ENCODE assay signal across 25 mouse cellular contexts in genomic region chr2:29120969-29121368, GRCm38 (mm10). TPM values are rescaled to one million over a fixed set of nuclear protein-coding genes. Genes with fewer than 3 reads are reported as not detected.
DNase-seq lines count a peak whose midpoint lies in the region; ATAC-seq and TF ChIP-seq lines count a peak whose summit lies in the region.
"Had no signal": no experiment of that assay in that cellular context is flagged by ENCODE, and none has a peak within 500 bp of the region (broad histone marks: within the 10 kb centered on the region; RNA-seq: fewer than 3 reads in every experiment).

No protein-coding gene starts in this region.

- H3K9me3 ChIP-seq in ES-Bruce4 (replicated peaks; ENCODE audit: control insufficient read depth, insufficient read depth, low read length, poor library complexity, severe bottlenecking) (no peaks in the 10 kb centered on the region), ES-E14 (ENCODE audit: control insufficient read depth, insufficient read depth, low read depth, low read length) (no peaks in the 10 kb centered on the region)
- no peaks in the 10 kb centered on the region for H3K9me3 ChIP-seq in intestine, embryonic 16.5 days (ENCODE audit: control insufficient read depth, low read length)
- no peaks in the 10 kb centered on the region for H3K9me3 ChIP-seq in stomach, postnatal 0 days (ENCODE audit: control insufficient read depth, low read length)
- H3K9me3 ChIP-seq: forebrain, embryonic 10.5 days; forebrain, embryonic 13.5 days; heart, embryonic 10.5 days; heart, embryonic 13.5 days; hindbrain, embryonic 12.5 days; hindbrain, embryonic 15.5 days had no signal

- H3K4me3 ChIP-seq in ES-Bruce4 (ENCODE audit: low read depth, low read length) (no peak overlapping the region), ES-E14 (ENCODE audit: insufficient read depth in 1 of 2, low read depth in 1 of 2, low read length in 2 of 2, poor library complexity in 1 of 2, severe bottlenecking in 1 of 2) (no peak overlapping the region)
- H3K4me3 ChIP-seq in intestine, embryonic 16.5 days (ENCODE audit: low read length) = no peak overlapping the region
- H3K4me3 ChIP-seq in stomach, postnatal 0 days (ENCODE audit: low read depth, low read length) = no peak overlapping the region
- H3K4me3 ChIP-seq: forebrain, embryonic 10.5 days; forebrain, embryonic 13.5 days; heart, adult 2 months; heart, embryonic 10.5 days; heart, embryonic 13.5 days; hindbrain, embryonic 12.5 days; hindbrain, embryonic 15.5 days had no signal

- H3K36me3 ChIP-seq in ES-Bruce4 (ENCODE audit: control insufficient read depth, insufficient read depth, low read length, poor library complexity, severe bottlenecking) (no peaks in the 10 kb centered on the region), ES-E14 (ENCODE audit: control insufficient read depth, insufficient read depth, low read length, poor library complexity, severe bottlenecking) (peaks cover 3% of the 10 kb centered on the region; the same call in 1 of the 2 replicates)
- H3K36me3 ChIP-seq in intestine, embryonic 16.5 days (ENCODE audit: control insufficient read depth, insufficient read depth, low read length) = no peaks in the 10 kb centered on the region
- no peaks in the 10 kb centered on the region for H3K36me3 ChIP-seq in stomach, postnatal 0 days (ENCODE audit: control insufficient read depth, insufficient read depth, low read length)
- H3K36me3 ChIP-seq: forebrain, embryonic 10.5 days; heart, embryonic 10.5 days; heart, embryonic 13.5 days; hindbrain, embryonic 12.5 days; hindbrain, embryonic 15.5 days had no signal

- H3K27me3 ChIP-seq in ES-Bruce4 (ENCODE audit: control insufficient read depth, insufficient read depth, low read length, poor library complexity, severe bottlenecking) = no peaks in the 10 kb centered on the region
- no peaks in the 10 kb centered on the region for H3K27me3 ChIP-seq in intestine, embryonic 16.5 days (replicated peaks; ENCODE audit: control insufficient read depth, insufficient read depth, low read length)
- H3K27me3 ChIP-seq in stomach, postnatal 0 days (ENCODE audit: control insufficient read depth, insufficient read depth, low read length) = no peaks in the 10 kb centered on the region
- H3K27me3 ChIP-seq: forebrain, embryonic 13.5 days; hindbrain, embryonic 12.5 days; hindbrain, embryonic 15.5 days; Patski had no signal

- in situ Hi-C loops in ES-E14 (cut with MboI; ENCODE audit: low sequenced_read_pairs in 2 of 2, unreplicated experiment in 2 of 2) = no loop called here

- TF ChIP-seq POLR2A in ES-Bruce4 (IDR thresholded peaks at IDR 0.05; ENCODE audit: insufficient read depth, low read length) = no peak

- peak; percentile 94 for TF ChIP-seq EP300 in ES-Bruce4 (IDR thresholded peaks at IDR 0.05; ENCODE audit: insufficient read depth, low read depth, low read length)
- TF ChIP-seq EP300 in stomach, postnatal 0 days (optimal IDR thresholded peaks at IDR 0.05) = no peak

- intact Hi-C loops in left cerebral cortex, postnatal 36 days (cut with DNase I) = no loop called here

- H3K9ac ChIP-seq in ES-Bruce4 (ENCODE audit: low read depth, poor library complexity, severe bottlenecking) (no peak overlapping the region), ES-E14 (ENCODE audit: insufficient read depth, low read depth, low read length, poor library complexity, severe bottlenecking) (no peak overlapping the region)
- no peak overlapping the region for H3K9ac ChIP-seq in intestine, embryonic 16.5 days (ENCODE audit: low read depth, low read length)
- no peak overlapping the region for H3K9ac ChIP-seq in stomach, postnatal 0 days (ENCODE audit: low read length)
- H3K9ac ChIP-seq: forebrain, embryonic 13.5 days; heart, embryonic 13.5 days; hindbrain, embryonic 12.5 days; hindbrain, embryonic 15.5 days had no signal

- DNase-seq in ES-E14 (ENCODE audit: low read depth, low spot score) = no peak
- DNase-seq in WW6 (ENCODE audit: low read depth, low spot score) = peak; percentile 47
- no peak for DNase-seq in left cerebral cortex, postnatal 36 days (ENCODE audit: low spot score in 2 of 2)
- no peak for DNase-seq in stomach, postnatal 0 days (ENCODE audit: low spot score)
- DNase-seq: adrenal gland, postnatal 10 days; adrenal gland, postnatal 36 days; cerebellum, adult 18-20 months; cerebellum, adult 9-10 months; cerebellum, postnatal 14 days; gastrocnemius, postnatal 10 days; gastrocnemius, postnatal 36 days; heart, adult 2 months; heart, postnatal 14 days; heart, postnatal 4 days had no signal

- H3K27ac ChIP-seq in ES-Bruce4 (ENCODE audit: insufficient read depth, low read length) (peak overlapping the region; percentile 74), ES-E14 (ENCODE audit: insufficient read depth, low read depth, low read length, poor library complexity, severe bottlenecking) (peak overlapping the region; percentile 67; the same call in 1 of the 2 replicates)
- H3K27ac ChIP-seq in intestine, embryonic 16.5 days (ENCODE audit: low read length) = no peak overlapping the region
- no peak overlapping the region for H3K27ac ChIP-seq in stomach, postnatal 0 days (replicated peaks)
- H3K27ac ChIP-seq: forebrain, embryonic 10.5 days; forebrain, embryonic 13.5 days; heart, adult 2 months; heart, embryonic 10.5 days; heart, embryonic 13.5 days; hindbrain, embryonic 12.5 days; hindbrain, embryonic 15.5 days had no signal

- TF ChIP-seq CTCF in ES-Bruce4 (IDR thresholded peaks at IDR 0.05; ENCODE audit: low read depth, low read length) = no peak
- TF ChIP-seq CTCF in stomach, postnatal 0 days (IDR thresholded peaks at IDR 0.05; ENCODE audit: low read depth) = no peak

- no peak for ATAC-seq in intestine, embryonic 16.5 days
- no peak for ATAC-seq in stomach, postnatal 0 days (ENCODE audit: low FRiP score, low TSS enrichment)
- ATAC-seq: CD4-positive, CD25-positive, alpha-beta regulatory T cell, adult 4 months; forebrain, embryonic 13.5 days; forebrain, embryonic 16.5 days; Patski had no signal

- H3K4me2 ChIP-seq in intestine, embryonic 16.5 days (ENCODE audit: low read depth, low read length) = no peak overlapping the region
- no peak overlapping the region for H3K4me2 ChIP-seq in stomach, postnatal 0 days (replicated peaks; ENCODE audit: low read depth)
- H3K4me2 ChIP-seq: forebrain, embryonic 13.5 days; heart, embryonic 13.5 days; hindbrain, embryonic 12.5 days; hindbrain, embryonic 15.5 days had no signal

- H3K4me1 ChIP-seq in ES-Bruce4 (ENCODE audit: control insufficient read depth, insufficient read depth, low read length) (peaks cover 5% of the 10 kb centered on the region), ES-E14 (ENCODE audit: control insufficient read depth in 2 of 2, insufficient read depth in 2 of 2, low read length in 2 of 2, poor library complexity in 1 of 2) (peaks cover 5 to 19% of the 10 kb centered on the region in 2 experiments)
- H3K4me1 ChIP-seq in intestine, embryonic 16.5 days (ENCODE audit: control insufficient read depth, insufficient read depth, low read length) = peaks cover under 1% of the 10 kb centered on the region; the same call in 1 of the 2 replicates
- no peaks in the 10 kb centered on the region for H3K4me1 ChIP-seq in stomach, postnatal 0 days (replicated peaks; ENCODE audit: control insufficient read depth, insufficient read depth)

TF ChIP-seq in ES-E14, 5 proteins besides CTCF, POLR2A, EP300 and RAD21:
- peak; percentile 75 for TF ChIP-seq CHD2 (IDR thresholded peaks at IDR 0.05; ENCODE audit: low read depth, low read length)
- TF ChIP-seq MAFK (IDR thresholded peaks at IDR 0.05; ENCODE audit: insufficient read depth, low read depth, low read length) = no peak
- peak; percentile 39; the same call in 1 of the 2 replicates for TF ChIP-seq ZC3H11A (IDR thresholded peaks at IDR 0.05; ENCODE audit: borderline replicate concordance, low read depth, low read length)
TF ChIP-seq in ES-E14: peak in this region for 2.

RNA-seq across cellular contexts. Expression of gene Setx, which starts 3.0 kb away (rescaled TPM):
- polyA plus RNA-seq in ES-Bruce4 (2011; ENCODE audit: insufficient read depth, insufficient read length, low read depth, missing spikeins) = 107 and 113 TPM in 2 replicates
- 119 and 123 TPM in 2 replicates for total RNA-seq in ES-E14 (2012; rRNA removed)
- polyA plus RNA-seq in intestine, embryonic 16.5 days (2015; fragmentation: Nextera tagmentation; extraction: Ambion mirVana) = 4.6 and 4.9 TPM in 2 replicates
- 10 to 100 TPM; 44.1 to 48.9 TPM for total RNA-seq in left cerebral cortex, postnatal 36 days (2021)
- polyA plus RNA-seq in stomach, postnatal 0 days (2015; fragmentation: Nextera tagmentation; extraction: Ambion mirVana) = 4.8 and 5.1 TPM in 2 replicates

Comparison
In these comparisons a context has a peak if more than half of its experiments do, and no peak if none do; other contexts are left out.
1. H3K27ac ChIP-seq: peak in ES-Bruce4 (single experiment) and ES-E14 (single experiment); none in intestine, embryonic 16.5 days (single experiment) and stomach, postnatal 0 days (single experiment).
2. RNA of gene Setx, which starts 3.0 kb away (polyA plus RNA-seq): 107 to 113 TPM in ES-Bruce4; 4.6 to 4.9 TPM in intestine, embryonic 16.5 days and 4.8 to 5.1 TPM in stomach, postnatal 0 days; every median in the first group is over 10 times any median in the second.